Mouse (Mus musculus): Measurements from ENCODE around the gene Cct6b. TPM values are rescaled to one million over a fixed set of nuclear protein-coding genes. Genes with fewer than 3 reads are reported as not detected.

The Cct6b gene
- polyA plus RNA-seq, 1 experiment, result 0.07 TPM

GRCm38 (mm10) chr11:82687668-82688067, 76.5 kb downstream of the Cct6b start:
- TF ChIP-seq TAL1 (IDR thresholded peaks at IDR 0.05; ENCODE audit: low read length), result no peak
- TF ChIP-seq GATA1 (IDR thresholded peaks at IDR 0.05; ENCODE audit: low read length), result no peak
- Histone ChIP-seq H3K4me1 (ENCODE audit: control insufficient read depth) (no peaks in the 10 kb centered on the region), H3K4me3 (replicated peaks) (no peak overlapping the region), H3K27me3 (ENCODE audit: control insufficient read depth) (no peaks in the 10 kb centered on the region), H3K36me3 (ENCODE audit: control insufficient read depth) (no peaks in the 10 kb centered on the region), H3K9me3 (ENCODE audit: control insufficient read depth, low read length) (no peaks in the 10 kb centered on the region)

GRCm38 (mm10) chr11:82684676-82685075, 79.4 kb downstream of the Cct6b start:
- TF ChIP-seq GATA1 (IDR thresholded peaks at IDR 0.05; ENCODE audit: low read length) (no peak), TAL1 (IDR thresholded peaks at IDR 0.05; ENCODE audit: low read length) (no peak)
- H3K27me3 ChIP-seq (ENCODE audit: control insufficient read depth), result no peaks in the 10 kb centered on the region
- H3K9me3 ChIP-seq (ENCODE audit: control insufficient read depth, low read length), result no peaks in the 10 kb centered on the region
- H3K36me3 ChIP-seq (ENCODE audit: control insufficient read depth), result no peaks in the 10 kb centered on the region
- no peak overlapping the region for H3K4me3 ChIP-seq (replicated peaks)
- H3K4me1 ChIP-seq (ENCODE audit: control insufficient read depth), result no peaks in the 10 kb centered on the region

GRCm38 (mm10) chr11:82683765-82684505, 80.2 kb downstream of the Cct6b start:
- H3K4me1 ChIP-seq (ENCODE audit: control insufficient read depth), result no peaks in the 10 kb centered on the region
- no peak for TF ChIP-seq TAL1 (IDR thresholded peaks at IDR 0.05; ENCODE audit: low read length)
- no peak for TF ChIP-seq GATA1 (IDR thresholded peaks at IDR 0.05; ENCODE audit: low read length)
- H3K9me3 ChIP-seq (ENCODE audit: control insufficient read depth, low read length), result no peaks in the 10 kb centered on the region
- H3K4me3 ChIP-seq (replicated peaks), result no peak overlapping the region
- no peaks in the 10 kb centered on the region for H3K27me3 ChIP-seq (ENCODE audit: control insufficient read depth)
- no peaks in the 10 kb centered on the region for H3K36me3 ChIP-seq (ENCODE audit: control insufficient read depth)

- Histone ChIP-seq H3K4me3 (replicated peaks) (no peak overlapping the region), H3K27me3 (ENCODE audit: control insufficient read depth) (no peaks in the 10 kb centered on the region), H3K9me3 (ENCODE audit: control insufficient read depth, low read length) (no peaks in the 10 kb centered on the region), H3K36me3 (ENCODE audit: control insufficient read depth) (no peaks in the 10 kb centered on the region), H3K4me1 (ENCODE audit: control insufficient read depth) (no peaks in the 10 kb centered on the region)
- TF ChIP-seq TAL1 (IDR thresholded peaks at IDR 0.05; ENCODE audit: low read length) (no peak), GATA1 (IDR thresholded peaks at IDR 0.05; ENCODE audit: low read length) (no peak)
Measured at GRCm38 (mm10) chr11:82678561-82678960, 85.6 kb downstream of the Cct6b start.

Other genes with a start within 250 kb of the Cct6b start
- gene Zfp830, start within 50 bp of the Cct6b start, polyA plus RNA-seq (2012), result 1.7 and 2.0 TPM in 2 replicates
- gene Lig3, start 16.8 kb upstream of the Cct6b start, polyA plus RNA-seq (2012), result 0.34 TPM in 2 replicates
- 4.5 and 6.4 TPM in 2 replicates for gene Rffl, start 106.9 kb upstream of the Cct6b start, polyA plus RNA-seq (2012)
- 0.05 and 0.19 TPM in 2 replicates for gene Rad51d, start 126.3 kb upstream of the Cct6b start, polyA plus RNA-seq (2012)
- 0.03 TPM in 1 of 2 replicates, not detected in the other for gene Fndc8, start 127.8 kb upstream of the Cct6b start, polyA plus RNA-seq (2012)
- gene Nle1, start 144.1 kb upstream of the Cct6b start, polyA plus RNA-seq (2012), result 1.0 and 2.2 TPM in 2 replicates
- gene Unc45b, start 146.2 kb upstream of the Cct6b start, polyA plus RNA-seq (2012), result not detected in 2 replicates
- gene Slfn5, start 187.0 kb upstream of the Cct6b start, polyA plus RNA-seq (2012), result 0.01 TPM in 1 of 2 replicates, not detected in the other
- gene Slfn9, start 227.5 kb upstream of the Cct6b start, polyA plus RNA-seq (2012), result 0.39 and 0.46 TPM in 2 replicates

All from erythroblast, embryonic 14.5 days (primary cell).